Mouse (Mus musculus): ENCODE data around the gene Ubn1. TPM values are rescaled to one million over a fixed set of nuclear protein-coding genes. Genes with fewer than 3 reads are reported as not detected.

The Ubn1 gene
- polyA plus RNA-seq, 1 experiment: 13.8 TPM

DNA sequence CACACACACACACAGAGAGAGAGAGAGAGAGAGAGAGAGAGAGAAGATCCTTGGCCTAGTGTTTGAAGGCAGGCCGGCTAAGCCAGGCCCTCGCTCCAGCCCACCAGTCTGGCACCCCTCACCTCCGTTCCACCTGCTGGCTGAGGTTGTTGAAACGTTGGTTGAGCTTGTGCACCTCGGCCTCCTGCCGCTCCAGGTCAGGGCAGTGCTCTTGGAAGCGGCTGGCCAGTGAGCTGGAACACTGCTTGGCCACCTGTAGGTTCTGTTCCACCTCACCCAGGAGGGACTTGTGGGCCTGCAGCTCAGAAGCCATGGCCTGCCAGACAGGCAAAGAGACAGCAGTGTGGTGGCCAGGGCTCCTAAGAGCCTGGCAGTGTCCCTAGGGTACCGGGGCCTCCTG is 46.6 kb downstream of the Ubn1 start:
- TF ChIP-seq CEBPB (IDR thresholded peaks at IDR 0.05; ENCODE audit: low read depth) (no peak), FOSL1 (IDR thresholded peaks at IDR 0.05; ENCODE audit: insufficient read depth, low read length, poor library complexity, severe bottlenecking) (no peak), CTCF (IDR thresholded peaks at IDR 0.05; ENCODE audit: control insufficient read depth, insufficient read depth, insufficient read length) (no peak), MYOD1 (IDR thresholded peaks at IDR 0.05; ENCODE audit: control insufficient read depth, insufficient read length, low read depth) (no peak), MYOG (IDR thresholded peaks at IDR 0.05; ENCODE audit: control insufficient read depth, extremely low read depth, insufficient read length) (no peak), USF1 (IDR thresholded peaks at IDR 0.05; ENCODE audit: low read depth) (no peak), MAX (IDR thresholded peaks at IDR 0.05) (no peak)
- no peak overlapping the region for H3ac ChIP-seq (ENCODE audit: control insufficient read depth, insufficient read length, low read depth)
- no peaks in the 10 kb centered on the region for H3K36me3 ChIP-seq (ENCODE audit: control insufficient read depth, insufficient read depth)
- peaks cover 35% of the 10 kb centered on the region for H3K27me3 ChIP-seq (ENCODE audit: control insufficient read depth, insufficient read depth, insufficient read length)
- H3K79me3 ChIP-seq (ENCODE audit: low read depth): no peaks in the 10 kb centered on the region
- no peaks in the 10 kb centered on the region for H3K79me2 ChIP-seq (ENCODE audit: control insufficient read depth, insufficient read depth)
- no peak overlapping the region for H3K4me3 ChIP-seq (ENCODE audit: insufficient read depth, poor library complexity, severe bottlenecking)

DNA sequence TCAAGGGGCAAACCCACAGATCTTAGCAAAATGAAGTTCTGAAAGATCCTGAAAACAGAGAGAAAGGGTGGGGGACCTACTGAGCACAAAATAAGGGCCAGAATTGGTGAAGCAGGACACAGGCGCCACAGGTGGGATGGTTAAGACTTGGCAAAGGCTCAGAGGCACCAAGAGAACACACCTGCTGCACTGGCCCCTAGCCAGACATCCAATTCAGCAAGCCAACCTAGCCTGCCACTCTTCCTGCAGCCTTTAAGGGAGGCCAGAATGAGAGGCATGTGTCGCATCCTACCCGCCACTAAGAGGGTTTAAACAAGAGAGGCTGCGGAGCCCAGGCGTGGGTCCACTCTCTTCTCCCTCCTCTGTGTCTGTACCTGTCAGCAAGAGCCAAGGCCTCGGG is 51.1 kb downstream of the Ubn1 start:
- Histone ChIP-seq H3K79me3 (ENCODE audit: low read depth) (no peaks in the 10 kb centered on the region), H3K79me2 (ENCODE audit: control insufficient read depth, insufficient read depth) (no peaks in the 10 kb centered on the region), H3ac (ENCODE audit: control insufficient read depth, insufficient read length, low read depth) (no peak overlapping the region), H3K36me3 (ENCODE audit: control insufficient read depth, insufficient read depth) (no peaks in the 10 kb centered on the region), H3K27me3 (ENCODE audit: control insufficient read depth, insufficient read depth, insufficient read length) (peaks cover 76% of the 10 kb centered on the region), H3K4me3 (ENCODE audit: insufficient read depth, poor library complexity, severe bottlenecking) (no peak overlapping the region)
- TF ChIP-seq USF1 (IDR thresholded peaks at IDR 0.05; ENCODE audit: low read depth) (no peak), FOSL1 (IDR thresholded peaks at IDR 0.05; ENCODE audit: insufficient read depth, low read length, poor library complexity, severe bottlenecking) (no peak), CTCF (IDR thresholded peaks at IDR 0.05; ENCODE audit: control insufficient read depth, insufficient read depth, insufficient read length) (no peak), MAX (IDR thresholded peaks at IDR 0.05) (no peak), CEBPB (IDR thresholded peaks at IDR 0.05; ENCODE audit: low read depth) (no peak), MYOG (IDR thresholded peaks at IDR 0.05; ENCODE audit: control insufficient read depth, extremely low read depth, insufficient read length) (no peak), MYOD1 (IDR thresholded peaks at IDR 0.05; ENCODE audit: control insufficient read depth, insufficient read length, low read depth) (no peak)

DNA sequence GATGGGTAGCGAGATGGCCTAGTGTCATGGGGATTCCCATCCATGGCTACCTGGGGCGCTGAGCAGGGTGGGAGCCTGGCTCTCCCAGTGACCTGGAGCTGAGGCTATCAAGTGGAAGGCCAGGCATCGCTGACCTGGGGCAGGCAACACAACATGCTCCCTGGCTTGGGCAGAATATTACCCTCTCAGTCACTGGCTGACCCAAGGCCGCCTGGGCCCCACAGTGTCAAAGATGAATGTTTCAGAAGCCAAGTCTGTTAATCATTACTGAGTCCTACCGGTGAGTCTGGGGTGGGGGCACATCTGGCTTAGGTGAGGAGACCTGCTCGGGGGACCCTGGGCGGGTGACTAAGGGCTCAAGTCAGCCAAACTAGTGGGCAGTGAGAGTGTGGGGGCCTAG is 60.0 kb downstream of the Ubn1 start:
- Histone ChIP-seq H3ac (ENCODE audit: control insufficient read depth, insufficient read length, low read depth) (no peak overlapping the region), H3K4me3 (ENCODE audit: insufficient read depth, poor library complexity, severe bottlenecking) (no peak overlapping the region), H3K79me2 (ENCODE audit: control insufficient read depth, insufficient read depth) (no peaks in the 10 kb centered on the region), H3K36me3 (ENCODE audit: control insufficient read depth, insufficient read depth) (no peaks in the 10 kb centered on the region), H3K27me3 (ENCODE audit: control insufficient read depth, insufficient read depth, insufficient read length) (peaks cover 15% of the 10 kb centered on the region), H3K79me3 (ENCODE audit: low read depth) (no peaks in the 10 kb centered on the region)
- no peak for TF ChIP-seq MAX (IDR thresholded peaks at IDR 0.05)

DNA sequence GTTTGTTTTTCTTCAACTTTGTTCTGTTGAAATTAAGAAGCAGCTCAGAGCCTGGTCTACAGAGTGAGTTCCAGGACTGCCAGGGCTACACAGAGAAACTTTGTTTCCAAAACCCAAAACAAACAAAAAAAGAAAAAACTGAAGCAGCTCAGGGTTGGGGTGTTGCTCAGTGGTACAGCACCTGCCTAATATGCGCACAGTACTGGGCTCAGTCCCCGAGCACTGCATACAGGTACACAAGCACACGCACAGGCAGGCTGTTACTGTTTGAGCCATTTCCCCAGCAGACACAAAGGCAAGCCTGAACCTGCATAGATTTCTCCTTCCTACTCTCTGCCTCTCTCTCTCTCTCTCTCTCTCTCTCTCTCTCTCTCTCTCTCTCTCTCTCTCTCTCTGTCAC is 61.2 kb downstream of the Ubn1 start:
- no peaks in the 10 kb centered on the region for H3K79me2 ChIP-seq (ENCODE audit: control insufficient read depth, insufficient read depth)
- peaks cover 10% of the 10 kb centered on the region for H3K27me3 ChIP-seq (ENCODE audit: control insufficient read depth, insufficient read depth, insufficient read length)
- H3K4me3 ChIP-seq (ENCODE audit: insufficient read depth, poor library complexity, severe bottlenecking): no peak overlapping the region
- H3ac ChIP-seq (ENCODE audit: control insufficient read depth, insufficient read length, low read depth): no peak overlapping the region
- H3K79me3 ChIP-seq (ENCODE audit: low read depth): no peaks in the 10 kb centered on the region
- no peak for TF ChIP-seq MYOD1 (IDR thresholded peaks at IDR 0.05; ENCODE audit: control insufficient read depth, insufficient read length, low read depth)
- no peak for TF ChIP-seq FOSL1 (IDR thresholded peaks at IDR 0.05; ENCODE audit: insufficient read depth, low read length, poor library complexity, severe bottlenecking)
- TF ChIP-seq MAX (IDR thresholded peaks at IDR 0.05): no peak
- TF ChIP-seq CEBPB (IDR thresholded peaks at IDR 0.05; ENCODE audit: low read depth): no peak
- TF ChIP-seq CTCF (IDR thresholded peaks at IDR 0.05; ENCODE audit: control insufficient read depth, insufficient read depth, insufficient read length): no peak
- TF ChIP-seq MYOG (IDR thresholded peaks at IDR 0.05; ENCODE audit: control insufficient read depth, extremely low read depth, insufficient read length): no peak
- no peak for TF ChIP-seq USF1 (IDR thresholded peaks at IDR 0.05; ENCODE audit: low read depth)
- no peaks in the 10 kb centered on the region for H3K36me3 ChIP-seq (ENCODE audit: control insufficient read depth, insufficient read depth)

DNA sequence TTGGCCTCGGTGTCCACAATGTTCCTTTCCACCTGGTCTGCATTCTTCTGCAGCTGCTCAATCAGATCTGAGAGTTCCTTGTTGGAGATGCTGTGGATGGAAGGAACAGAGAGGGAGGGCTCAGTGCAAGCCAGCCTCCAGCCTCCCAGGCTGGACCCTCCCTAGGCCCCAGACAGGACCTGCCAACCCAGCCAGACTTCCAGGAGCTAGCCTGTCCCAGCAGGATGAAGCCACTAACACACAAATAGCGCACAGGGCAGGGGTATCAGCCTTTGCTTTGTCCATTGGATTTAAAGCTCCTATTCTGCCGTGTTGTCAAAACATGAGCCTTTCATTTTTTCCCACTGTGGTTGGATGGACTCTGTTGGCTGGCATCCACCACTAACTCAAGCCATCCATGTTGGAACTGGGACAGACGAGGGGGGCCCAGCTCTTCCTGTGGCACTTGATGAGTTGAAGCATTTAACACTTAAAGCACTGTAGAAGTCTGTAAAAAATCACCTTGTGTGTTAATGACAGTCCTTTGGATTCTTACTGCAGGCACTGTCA is 63.2 kb downstream of the Ubn1 start:
- Histone ChIP-seq H3ac (ENCODE audit: control insufficient read depth, insufficient read length, low read depth) (no peak overlapping the region), H3K36me3 (ENCODE audit: control insufficient read depth, insufficient read depth) (no peaks in the 10 kb centered on the region), H3K27me3 (ENCODE audit: control insufficient read depth, insufficient read depth, insufficient read length) (peaks cover 7% of the 10 kb centered on the region), H3K4me3 (ENCODE audit: insufficient read depth, poor library complexity, severe bottlenecking) (no peak overlapping the region), H3K79me2 (ENCODE audit: control insufficient read depth, insufficient read depth) (no peaks in the 10 kb centered on the region), H3K79me3 (ENCODE audit: low read depth) (no peaks in the 10 kb centered on the region)
- TF ChIP-seq CEBPB (IDR thresholded peaks at IDR 0.05; ENCODE audit: low read depth) (no peak), USF1 (IDR thresholded peaks at IDR 0.05; ENCODE audit: low read depth) (no peak), CTCF (IDR thresholded peaks at IDR 0.05; ENCODE audit: control insufficient read depth, insufficient read depth, insufficient read length) (no peak), FOSL1 (IDR thresholded peaks at IDR 0.05; ENCODE audit: insufficient read depth, low read length, poor library complexity, severe bottlenecking) (no peak), MYOG (IDR thresholded peaks at IDR 0.05; ENCODE audit: control insufficient read depth, extremely low read depth, insufficient read length) (no peak), MYOD1 (IDR thresholded peaks at IDR 0.05; ENCODE audit: control insufficient read depth, insufficient read length, low read depth) (no peak), MAX (IDR thresholded peaks at IDR 0.05) (no peak)

DNA sequence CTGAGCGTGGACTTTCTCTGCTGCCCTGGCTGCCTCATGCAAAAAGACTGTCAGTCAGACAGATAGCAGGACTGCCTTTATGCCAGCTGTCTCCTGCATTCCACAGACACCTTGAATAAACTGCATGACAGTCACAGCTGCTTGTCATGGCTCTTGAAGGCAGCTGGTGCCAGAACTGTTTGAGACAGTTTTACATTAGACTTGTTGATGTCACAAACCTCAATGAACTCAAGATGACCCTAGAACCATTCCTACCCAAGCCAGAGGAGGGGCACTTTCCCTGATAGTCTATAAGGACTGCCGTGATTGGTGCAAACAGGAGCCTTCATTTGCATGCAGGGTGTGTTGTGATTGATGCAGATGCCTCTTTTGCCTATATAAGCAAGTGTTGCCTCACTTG is 63.7 kb downstream of the Ubn1 start:
- H3K36me3 ChIP-seq (ENCODE audit: control insufficient read depth, insufficient read depth): no peaks in the 10 kb centered on the region
- H3K79me3 ChIP-seq (ENCODE audit: low read depth): no peaks in the 10 kb centered on the region
- no peaks in the 10 kb centered on the region for H3K79me2 ChIP-seq (ENCODE audit: control insufficient read depth, insufficient read depth)
- peaks cover 7% of the 10 kb centered on the region for H3K27me3 ChIP-seq (ENCODE audit: control insufficient read depth, insufficient read depth, insufficient read length)
- no peak overlapping the region for H3ac ChIP-seq (ENCODE audit: control insufficient read depth, insufficient read length, low read depth)
- no peak overlapping the region for H3K4me3 ChIP-seq (ENCODE audit: insufficient read depth, poor library complexity, severe bottlenecking)
- TF ChIP-seq MAX (IDR thresholded peaks at IDR 0.05) (no peak), MYOD1 (IDR thresholded peaks at IDR 0.05; ENCODE audit: control insufficient read depth, insufficient read length, low read depth) (peak; percentile 59)
